Mouse (Mus musculus) adrenal gland, postnatal 4 days (tissue): ENCODE measurements around the gene Cnot1. TPM values are rescaled to one million over a fixed set of nuclear protein-coding genes. Genes with fewer than 3 reads are reported as not detected.
A peak's percentile ranks its signal among the peaks of the same experiment; 100 is the strongest.
"Not testable (repeated sequence)": the region's sequence is repeated elsewhere in the genome, so short reads cannot be mapped to it uniquely, and the experiment has no call there.

Source experiments
- DNase-seq, 2 experiments: peaks; one replicate each; pipeline ENCODE4 v3.0.0; 2021 to 2022; ENCODE audit warnings: low spot score in 2 of 2, mixed read lengths in 2 of 2
- total RNA-seq, 2 experiments: library from RNA; stranded (reverse); gene quantifications; 2 replicates each; pipeline ENCODE4 v1.2.3; 2021

Gene Cnot1
- total RNA-seq, 2 experiments from 2014 or later = 193 to 230 TPM

GRCm38 (mm10) chr8:95817597-95817996 lies 10.3 kb upstream of the Cnot1 start:
- DNase-seq = no peak

- no peak for DNase-seq
Measured at GRCm38 (mm10) chr8:95816044-95816708, 8.9 kb upstream of the Cnot1 start.

- DNase-seq = no peak
Measured at GRCm38 (mm10) chr8:95810184-95810591, 2.9 kb upstream of the Cnot1 start.

- DNase-seq = no peak
Measured at GRCm38 (mm10) chr8:95809116-95809515, 1.9 kb upstream of the Cnot1 start.

- no peak for DNase-seq
Measured at GRCm38 (mm10) chr8:95808631-95809030, 1.4 kb upstream of the Cnot1 start.

- DNase-seq = peak; percentile 54 to 86
Measured at GRCm38 (mm10) chr8:95807861-95808260, 597 bp upstream of the Cnot1 start.

GRCm38 (mm10) chr8:95806461-95807191 lies 638 bp downstream of the Cnot1 start:
- peak in 1 of 2 experiments; percentile 7 for DNase-seq

- no peak for DNase-seq
Measured at GRCm38 (mm10) chr8:95805482-95805881, 1.8 kb downstream of the Cnot1 start.

- DNase-seq = no peak
Measured at GRCm38 (mm10) chr8:95802231-95802630, 5.0 kb downstream of the Cnot1 start.

GRCm38 (mm10) chr8:95801476-95802064 lies 5.7 kb downstream of the Cnot1 start:
- no peak for DNase-seq

- no peak for DNase-seq
Measured at GRCm38 (mm10) chr8:95800353-95800752, 6.9 kb downstream of the Cnot1 start.

GRCm38 (mm10) chr8:95799891-95800290 lies 7.4 kb downstream of the Cnot1 start:
- no peak for DNase-seq

- DNase-seq = no peak
Measured at GRCm38 (mm10) chr8:95799117-95799516, 8.1 kb downstream of the Cnot1 start.

GRCm38 (mm10) chr8:95795333-95796061 lies 11.8 kb downstream of the Cnot1 start:
- DNase-seq = not testable (repeated sequence)

- DNase-seq = no peak
Measured at GRCm38 (mm10) chr8:95785591-95785990, 21.7 kb downstream of the Cnot1 start.

GRCm38 (mm10) chr8:95782628-95783027 lies 24.6 kb downstream of the Cnot1 start:
- no peak for DNase-seq

- no peak for DNase-seq
Measured at GRCm38 (mm10) chr8:95781775-95782174, 25.5 kb downstream of the Cnot1 start.

- no peak for DNase-seq
Measured at GRCm38 (mm10) chr8:95781085-95781484, 26.2 kb downstream of the Cnot1 start.

GRCm38 (mm10) chr8:95764133-95764532 lies 43.1 kb downstream of the Cnot1 start:
- DNase-seq = no peak

GRCm38 (mm10) chr8:95760323-95760722 lies 46.9 kb downstream of the Cnot1 start:
- DNase-seq = no peak

- DNase-seq = no peak
Measured at GRCm38 (mm10) chr8:95751924-95752323, 55.3 kb downstream of the Cnot1 start.

GRCm38 (mm10) chr8:95748028-95748427 lies 59.2 kb downstream of the Cnot1 start:
- no peak for DNase-seq
